Mouse (Mus musculus): Measurements from ENCODE around the gene Olfml2b. TPM values are rescaled to one million over a fixed set of nuclear protein-coding genes. Genes with fewer than 3 reads are reported as not detected.

Gene Olfml2b
- polyA plus RNA-seq, 1 experiment from 2014 or later, result 4.9 TPM

- 83% methylated on average over 8 of the region's 8 CpGs for WGBS
- peaks cover 4% of the 10 kb centered on the region; the same call in 1 of the 2 replicates for H3K4me1 ChIP-seq
These were observed 57.2 kb downstream of the Olfml2b start for GRCm38 (mm10) chr1:170701582-170701981.

GRCm38 (mm10) chr1:170702263-170702662, 57.9 kb downstream of the Olfml2b start:
- Histone ChIP-seq H3K9ac (replicated peaks) (no peak overlapping the region), H3K27me3 (no peaks in the 10 kb centered on the region), H3K27ac (replicated peaks) (no peak overlapping the region), H3K4me3 (no peak overlapping the region), H3K4me1 (peaks cover 4% of the 10 kb centered on the region; the same call in 1 of the 2 replicates), H3K9me3 (no peaks in the 10 kb centered on the region), H3K4me2 (replicated peaks) (no peak overlapping the region), H3K36me3 (no peaks in the 10 kb centered on the region)
- WGBS, result 78% methylated on average over 2 of the region's 2 CpGs
- no peak for ATAC-seq (ENCODE audit: low FRiP score, low read depth)

More at GRCm38 (mm10) chr1:170701582-170701981, 57.2 kb downstream of the Olfml2b start:
- H3K4me2 ChIP-seq (replicated peaks), result no peak overlapping the region
- no peak for ATAC-seq (ENCODE audit: low FRiP score, low read depth)
- no peak overlapping the region for H3K4me3 ChIP-seq
- no peak overlapping the region for H3K27ac ChIP-seq (replicated peaks)
- no peak overlapping the region for H3K9ac ChIP-seq (replicated peaks)
- H3K9me3 ChIP-seq, result no peaks in the 10 kb centered on the region
- no peaks in the 10 kb centered on the region for H3K36me3 ChIP-seq
- no peaks in the 10 kb centered on the region for H3K27me3 ChIP-seq

GRCm38 (mm10) chr1:170702958-170703357, 58.6 kb downstream of the Olfml2b start:
- no peak overlapping the region for H3K27ac ChIP-seq (replicated peaks)
- H3K4me1 ChIP-seq, result peaks cover 4% of the 10 kb centered on the region; the same call in 1 of the 2 replicates
- no peaks in the 10 kb centered on the region for H3K36me3 ChIP-seq
- H3K9ac ChIP-seq (replicated peaks), result no peak overlapping the region
- whole genome bisulfite sequencing, result 88% methylated on average over 6 of the region's 6 CpGs
- no peaks in the 10 kb centered on the region for H3K27me3 ChIP-seq
- no peak overlapping the region for H3K4me3 ChIP-seq
- H3K4me2 ChIP-seq (replicated peaks), result no peak overlapping the region
- ATAC-seq (ENCODE audit: low FRiP score, low read depth), result no peak
- H3K9me3 ChIP-seq, result no peaks in the 10 kb centered on the region

DNA sequence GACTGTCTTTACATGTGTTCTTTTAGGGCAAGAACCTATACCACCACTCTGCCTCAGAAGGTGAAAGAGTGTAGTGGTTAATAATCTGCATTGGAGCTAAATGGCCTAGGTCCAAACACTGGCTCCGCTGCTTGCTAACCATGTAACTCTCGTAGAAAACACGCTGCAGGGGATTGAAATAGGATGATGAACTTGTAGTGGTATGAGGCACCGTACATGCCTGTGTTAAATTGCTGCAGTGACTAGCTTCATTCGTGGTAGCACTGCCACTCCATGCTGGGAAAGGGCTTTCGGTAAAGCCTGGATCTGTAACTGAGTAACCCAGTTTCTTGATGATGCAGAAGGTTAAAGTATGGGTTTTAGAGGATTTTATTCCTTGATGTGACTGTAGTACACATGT, 59.8 kb downstream of the Olfml2b start:
- Histone ChIP-seq H3K36me3 (0 out of 2 replicates have a peak, but pooled peaks cover 3% of the 10 kb centered on the region), H3K4me2 (replicated peaks) (no peak overlapping the region), H3K4me1 (peaks cover 4% of the 10 kb centered on the region; the same call in 1 of the 2 replicates), H3K9me3 (no peaks in the 10 kb centered on the region), H3K9ac (replicated peaks) (no peak overlapping the region), H3K27me3 (no peaks in the 10 kb centered on the region), H3K27ac (replicated peaks) (no peak overlapping the region), H3K4me3 (no peak overlapping the region)
- ATAC-seq (ENCODE audit: low FRiP score, low read depth), result no peak
- 93% methylated on average over 6 of the region's 6 CpGs for WGBS

GRCm38 (mm10) chr1:170704911-170705594, 60.7 kb downstream of the Olfml2b start:
- H3K27me3 ChIP-seq, result no peaks in the 10 kb centered on the region
- H3K36me3 ChIP-seq, result 0 out of 2 replicates have a peak, but pooled peaks cover 3% of the 10 kb centered on the region
- H3K27ac ChIP-seq (replicated peaks), result no peak overlapping the region
- no peak overlapping the region for H3K4me2 ChIP-seq (replicated peaks)
- ATAC-seq (ENCODE audit: low FRiP score, low read depth), result no peak
- peaks cover 4% of the 10 kb centered on the region; the same call in 1 of the 2 replicates for H3K4me1 ChIP-seq
- no peak overlapping the region for H3K9ac ChIP-seq (replicated peaks)
- no peaks in the 10 kb centered on the region for H3K9me3 ChIP-seq
- H3K4me3 ChIP-seq, result no peak overlapping the region
- 76% methylated on average over 4 of the region's 4 CpGs for WGBS

DNA sequence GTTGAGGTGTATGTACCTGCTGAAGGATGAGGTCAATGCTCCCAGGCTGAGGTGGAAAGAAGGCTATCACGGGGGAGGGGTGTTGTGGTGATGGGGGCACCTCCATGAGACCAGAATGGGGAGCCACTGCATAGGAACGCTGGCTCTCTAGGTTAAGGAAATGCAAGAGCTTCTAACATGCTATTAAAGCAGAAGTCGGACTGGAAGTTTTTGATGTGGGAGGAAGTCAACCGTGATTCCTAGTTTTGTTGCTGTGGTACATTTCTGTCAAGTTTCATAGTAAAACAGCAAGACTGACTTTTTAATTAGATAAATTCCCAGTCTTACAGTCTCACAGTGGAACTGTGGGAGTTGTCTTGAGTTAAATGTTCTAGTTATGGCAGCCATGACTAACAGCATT, 61.7 kb downstream of the Olfml2b start:
- no peak overlapping the region for H3K4me3 ChIP-seq
- no peak overlapping the region for H3K27ac ChIP-seq (replicated peaks)
- no peak overlapping the region for H3K9ac ChIP-seq (replicated peaks)
- no peak overlapping the region for H3K4me2 ChIP-seq (replicated peaks)
- no peaks in the 10 kb centered on the region for H3K9me3 ChIP-seq
- 90% methylated on average over 4 of the region's 4 CpGs for WGBS
- 0 out of 2 replicates have a peak, but pooled peaks cover 3% of the 10 kb centered on the region for H3K36me3 ChIP-seq
- no peak for ATAC-seq (ENCODE audit: low FRiP score, low read depth)
- peaks cover 4% of the 10 kb centered on the region; the same call in 1 of the 2 replicates for H3K4me1 ChIP-seq
- no peaks in the 10 kb centered on the region for H3K27me3 ChIP-seq

GRCm38 (mm10) chr1:170709034-170709433, 64.7 kb downstream of the Olfml2b start:
- 76% methylated on average over 3 of the region's 3 CpGs for WGBS
- no peak overlapping the region for H3K9ac ChIP-seq (replicated peaks)
- 0 out of 2 replicates have a peak, but pooled peaks cover 3% of the 10 kb centered on the region for H3K36me3 ChIP-seq
- H3K27ac ChIP-seq (replicated peaks), result no peak overlapping the region
- no peaks in the 10 kb centered on the region for H3K9me3 ChIP-seq
- no peak for ATAC-seq (ENCODE audit: low FRiP score, low read depth)
- peaks cover 4% of the 10 kb centered on the region; the same call in 1 of the 2 replicates for H3K4me1 ChIP-seq
- H3K4me2 ChIP-seq (replicated peaks), result no peak overlapping the region
- no peak overlapping the region for H3K4me3 ChIP-seq
- H3K27me3 ChIP-seq, result no peaks in the 10 kb centered on the region

DNA sequence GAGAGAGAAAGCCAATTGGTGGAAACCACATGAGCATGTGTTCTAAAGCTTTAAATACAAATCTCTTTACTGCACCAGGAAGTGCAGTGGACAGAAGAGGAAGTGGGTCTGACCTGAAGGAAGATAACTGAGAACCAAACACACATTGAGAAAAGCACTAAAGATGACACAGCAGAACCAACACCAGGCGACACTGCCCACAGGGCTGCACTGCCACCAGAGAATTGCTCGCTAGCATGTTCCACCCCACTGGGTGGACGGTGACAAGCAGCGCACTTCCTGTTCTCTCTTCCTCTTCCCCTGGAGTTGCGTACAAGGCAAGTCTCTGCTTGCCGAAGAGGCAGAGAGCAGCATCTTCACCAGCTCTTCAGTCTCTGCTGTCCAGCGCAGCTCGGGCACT, 65.1 kb downstream of the Olfml2b start:
- no peak overlapping the region for H3K4me2 ChIP-seq (replicated peaks)
- no peak for ATAC-seq (ENCODE audit: low FRiP score, low read depth)
- no peak overlapping the region for H3K9ac ChIP-seq (replicated peaks)
- H3K9me3 ChIP-seq, result no peaks in the 10 kb centered on the region
- no peak overlapping the region for H3K4me3 ChIP-seq
- H3K4me1 ChIP-seq, result peaks cover 4% of the 10 kb centered on the region; the same call in 1 of the 2 replicates
- H3K27me3 ChIP-seq, result no peaks in the 10 kb centered on the region
- H3K27ac ChIP-seq (replicated peaks), result no peak overlapping the region
- H3K36me3 ChIP-seq, result 0 out of 2 replicates have a peak, but pooled peaks cover 3% of the 10 kb centered on the region
- 95% methylated on average over 8 of the region's 8 CpGs for WGBS

GRCm38 (mm10) chr1:170709969-170710368, 65.6 kb downstream of the Olfml2b start:
- H3K27me3 ChIP-seq, result no peaks in the 10 kb centered on the region
- H3K36me3 ChIP-seq, result 0 out of 2 replicates have a peak, but pooled peaks cover 3% of the 10 kb centered on the region
- H3K27ac ChIP-seq (replicated peaks), result no peak overlapping the region
- peaks cover 2% of the 10 kb centered on the region; the same call in 1 of the 2 replicates for H3K4me1 ChIP-seq
- H3K4me3 ChIP-seq, result no peak overlapping the region
- no peak overlapping the region for H3K4me2 ChIP-seq (replicated peaks)
- H3K9ac ChIP-seq (replicated peaks), result no peak overlapping the region
- WGBS, result 93% methylated on average over 3 of the region's 3 CpGs
- no peak for ATAC-seq (ENCODE audit: low FRiP score, low read depth)
- H3K9me3 ChIP-seq, result no peaks in the 10 kb centered on the region

DNA sequence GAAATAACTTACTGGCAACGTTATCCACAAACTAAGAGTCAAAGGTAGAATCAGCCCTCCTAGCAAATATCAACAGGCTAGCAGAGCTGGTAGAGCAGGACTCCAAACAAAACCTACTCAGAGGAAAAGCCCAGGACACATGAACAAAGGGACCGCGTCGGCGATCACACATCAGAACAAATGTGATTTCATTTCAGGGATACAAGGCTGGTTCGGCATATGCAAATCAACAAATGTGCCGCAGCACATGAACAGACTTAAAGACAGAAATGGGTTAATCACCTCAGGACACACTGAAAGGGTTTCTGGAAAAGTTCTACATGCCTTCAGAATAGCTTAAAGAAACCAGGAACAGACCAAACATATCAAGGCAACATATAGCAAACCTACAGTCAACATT, 67.4 kb downstream of the Olfml2b start:
- H3K27me3 ChIP-seq, result no peaks in the 10 kb centered on the region
- no peak overlapping the region for H3K4me3 ChIP-seq
- H3K27ac ChIP-seq (replicated peaks), result no peak overlapping the region
- H3K36me3 ChIP-seq, result 0 out of 2 replicates have a peak, but pooled peaks cover 3% of the 10 kb centered on the region
- no peaks in the 10 kb centered on the region for H3K4me1 ChIP-seq
- no peak overlapping the region for H3K9ac ChIP-seq (replicated peaks)
- no peak overlapping the region for H3K4me2 ChIP-seq (replicated peaks)
- no peaks in the 10 kb centered on the region for H3K9me3 ChIP-seq
- no peak for ATAC-seq (ENCODE audit: low FRiP score, low read depth)
- 90% methylated on average over 7 of the region's 7 CpGs for WGBS

GRCm38 (mm10) chr1:170717241-170717828, 73.0 kb downstream of the Olfml2b start:
- Histone ChIP-seq H3K36me3 (no peaks in the 10 kb centered on the region), H3K4me1 (no peaks in the 10 kb centered on the region), H3K4me3 (no peak overlapping the region), H3K9ac (replicated peaks) (no peak overlapping the region), H3K27ac (replicated peaks) (no peak overlapping the region), H3K27me3 (no peaks in the 10 kb centered on the region), H3K4me2 (replicated peaks) (no peak overlapping the region), H3K9me3 (no peaks in the 10 kb centered on the region)
- WGBS, result 92% methylated on average over 3 of the region's 3 CpGs
- ATAC-seq (ENCODE audit: low FRiP score, low read depth), result no peak

DNA sequence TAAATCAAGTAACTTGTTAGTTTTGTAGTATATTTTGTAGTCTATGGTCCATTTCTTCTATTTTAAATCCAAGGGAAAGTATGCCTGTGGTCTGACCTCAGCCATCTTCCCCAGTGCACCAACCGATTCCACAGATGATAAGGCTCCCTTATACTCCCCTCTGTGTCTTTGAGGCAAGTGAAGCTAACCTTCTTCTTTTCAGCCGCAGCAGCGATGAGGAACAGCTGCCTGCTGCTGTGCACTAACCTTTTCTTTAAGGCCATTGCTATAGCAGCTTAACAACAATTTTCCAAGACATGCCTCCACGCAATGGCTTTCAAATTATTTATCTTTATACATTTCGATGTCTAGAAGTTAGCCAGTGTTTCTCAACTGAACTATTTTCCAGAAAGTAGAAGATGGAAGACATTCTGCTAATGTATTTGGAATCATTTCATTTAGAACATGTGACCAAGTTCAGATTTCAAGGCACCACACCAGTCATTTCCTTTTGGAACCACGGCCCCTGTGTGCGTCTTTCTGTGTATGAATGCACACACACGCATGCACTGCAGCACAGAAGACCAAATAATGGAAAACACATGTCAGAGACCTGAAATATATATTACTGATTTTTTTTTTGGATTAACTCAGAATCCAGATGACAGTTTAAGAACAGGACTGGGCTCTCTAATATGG, 73.9 kb downstream of the Olfml2b start:
- Histone ChIP-seq H3K4me2 (replicated peaks) (no peak overlapping the region), H3K36me3 (no peaks in the 10 kb centered on the region), H3K9me3 (no peaks in the 10 kb centered on the region), H3K27me3 (no peaks in the 10 kb centered on the region), H3K4me1 (no peaks in the 10 kb centered on the region), H3K9ac (replicated peaks) (no peak overlapping the region), H3K27ac (replicated peaks) (no peak overlapping the region), H3K4me3 (no peak overlapping the region)
- WGBS, result 77% methylated on average over 8 of the region's 8 CpGs
- no peak for ATAC-seq (ENCODE audit: low FRiP score, low read depth)

All from midbrain, embryonic 12.5 days (tissue).